Mouse (Mus musculus) heart, embryonic 16.5 days (tissue): ENCODE results near the gene Hsd3b6. TPM values are rescaled to one million over a fixed set of nuclear protein-coding genes. Genes with fewer than 3 reads are reported as not detected.

Experiments
- ATAC-seq: fragments of 200-750 bp; cut with Nextera tagmentation; replicated peaks from 2 replicates; pipeline ENCODE4 v1.8.0; 2017; ENCODE audit warnings: moderate number of reproducible peaks; ENCODE audit not compliant: insufficient read depth, low FRiP score; ENCODE audit errors: extremely low read depth
- H3K27ac ChIP-seq: fragments of 300-500 bp; sonication (generic); 2 replicates; pipeline ENCODE4 v1.5.1; 2014; ENCODE audit warnings: mild to moderate bottlenecking, low read length, control low read depth, moderate library complexity
- H3K27me3 ChIP-seq: fragments of 300-500 bp; sonication (generic); 2 replicates; pipeline ENCODE4 v1.6.1; 2014; ENCODE audit warnings: low read length, mixed read lengths; ENCODE audit not compliant: control insufficient read depth, insufficient read depth
- H3K36me3 ChIP-seq: fragments of 300-500 bp; sonication (generic); 2 replicates; pipeline ENCODE4 v1.6.1; 2014; ENCODE audit not compliant: control insufficient read depth, insufficient read depth
- H3K4me1 ChIP-seq: fragments of 300-500 bp; sonication (generic); 2 replicates; pipeline ENCODE4 v1.6.1; 2014; ENCODE audit warnings: low read length, mixed read lengths; ENCODE audit not compliant: control insufficient read depth, insufficient read depth
- H3K4me2 ChIP-seq: fragments of 300-500 bp; sonication (generic); 2 replicates; pipeline ENCODE4 v1.6.1; 2014; ENCODE audit warnings: low read depth, mild to moderate bottlenecking, control low read depth, low read length
- H3K4me3 ChIP-seq: fragments of 300-500 bp; sonication (generic); 2 replicates; pipeline ENCODE4 v1.5.1; 2014; ENCODE audit warnings: mild to moderate bottlenecking, control low read depth, low read length
- H3K9ac ChIP-seq: fragments of 300-500 bp; sonication (generic); 2 replicates; pipeline ENCODE4 v1.6.1; 2014; ENCODE audit warnings: low read length, control low read depth
- H3K9me3 ChIP-seq: fragments of 300-500 bp; sonication (generic); replicated peaks from 2 replicates; pipeline ENCODE4 v1.6.1; 2016; ENCODE audit warnings: low read length; ENCODE audit not compliant: control insufficient read depth
- WGBS: fragments of 180-500 bp; shearing (Covaris S2); extraction: QIAGEN DNeasy Blood & Tissue Kit; methylation state at CpG from one replicate; pipeline ENCODE4 v1.1.7; 2014; 5-methylcytosine and 5-hydroxymethylcytosine counted together
- polyA plus RNA-seq: library from polyadenylated mRNA; unstranded; fragments of >200 nt; fragmentation: Nextera tagmentation; extraction: Ambion mirVana; gene quantifications from 2 replicates; pipeline ENCODE4 v1.2.1, GENCODE M21; 2015

Hsd3b6 gene
- polyA plus RNA-seq, 1 experiment from 2014 or later: 1.5 TPM

DNA sequence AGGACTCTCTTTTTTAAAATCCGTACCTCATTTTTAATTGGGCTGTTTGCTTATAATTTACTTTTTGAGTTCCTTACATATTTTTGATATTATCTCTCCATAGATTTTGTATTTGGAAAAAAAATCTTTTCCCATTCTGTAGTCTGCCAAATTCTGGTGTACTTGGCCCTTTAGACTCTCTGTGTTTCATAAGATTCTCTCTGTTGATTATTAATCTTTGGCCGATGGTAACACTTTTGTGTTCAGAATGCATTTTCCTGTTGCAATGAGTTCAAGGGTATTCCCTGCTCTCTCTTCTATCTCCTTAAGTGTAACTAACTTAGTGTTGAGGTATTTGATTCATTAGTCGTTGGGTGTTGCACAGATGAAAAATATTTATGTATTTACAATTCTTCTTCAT lies 57.4 kb downstream of the Hsd3b6 start:
- Histone ChIP-seq H3K4me1 (no peaks in the 10 kb centered on the region), H3K27me3 (no peaks in the 10 kb centered on the region), H3K9ac (no peak overlapping the region), H3K27ac (no peak overlapping the region), H3K4me2 (no peak overlapping the region), H3K36me3 (no peaks in the 10 kb centered on the region), H3K9me3 (no peaks in the 10 kb centered on the region), H3K4me3 (no peak overlapping the region)
- 81% methylated on average over 3 of the region's 3 CpGs for WGBS
- no peak for ATAC-seq

Other genes with a start within 250 kb of the Hsd3b6 start
- not detected in 2 replicates for gene Gm10681, start 225.6 kb downstream of the Hsd3b6 start, polyA plus RNA-seq
- gene Hsd3b5, start 184.2 kb downstream of the Hsd3b6 start, polyA plus RNA-seq: not detected in 2 replicates
- gene Hsd3b2, start 89.9 kb downstream of the Hsd3b6 start, polyA plus RNA-seq: 0.05 TPM in 1 of 2 replicates, not detected in the other
- 0.14 and 0.16 TPM in 2 replicates for gene Hsd3b3, start 51.3 kb downstream of the Hsd3b6 start, polyA plus RNA-seq
- gene Hsd3b1, start 45.4 kb upstream of the Hsd3b6 start, polyA plus RNA-seq: 0.14 and 0.16 TPM in 2 replicates
- gene Hao2, start 78.8 kb upstream of the Hsd3b6 start, polyA plus RNA-seq: 0.14 TPM in 1 of 2 replicates, not detected in the other